19 mouse cellular contexts compared by ENCODE assay signal in the genomic region with DNA sequence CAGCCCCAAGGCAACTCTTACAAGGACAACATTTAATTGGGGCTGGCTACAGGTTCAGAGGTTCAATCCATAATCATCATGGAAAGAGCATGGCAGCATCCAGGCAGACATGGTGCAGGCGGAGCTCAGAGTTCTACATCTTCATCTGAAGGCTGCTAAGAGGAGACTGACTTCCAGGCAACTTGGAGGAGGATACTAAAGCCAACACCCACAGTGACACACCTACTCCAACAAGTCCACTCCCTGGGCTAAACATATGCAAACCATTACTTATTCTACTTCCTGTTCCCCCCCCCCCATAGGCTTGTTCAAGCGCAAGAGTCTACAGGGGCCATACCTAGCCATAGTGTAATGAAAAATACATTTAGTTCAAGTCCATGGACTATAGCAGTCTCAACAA.
"Had no signal": no experiment of that assay in that cellular context is flagged by ENCODE, and none has a peak within 500 bp of the region (broad histone marks: within the 10 kb centered on the region; RNA-seq: fewer than 3 reads in every experiment).

No protein-coding gene starts in this region.

- H3K27ac ChIP-seq: kidney, embryonic 15.5 days; left cerebral cortex, adult 2 months; limb, embryonic 12.5 days; limb, embryonic 15.5 days; neural tube, embryonic 13.5 days had no signal

- ATAC-seq: midbrain, embryonic 16.5 days had no signal

- H3K4me3 ChIP-seq: kidney, embryonic 15.5 days; left cerebral cortex, adult 2 months; limb, embryonic 12.5 days; limb, embryonic 15.5 days; myocyte; neural tube, embryonic 13.5 days had no signal

- H3K4me2 ChIP-seq: kidney, embryonic 15.5 days; limb, embryonic 12.5 days; limb, embryonic 15.5 days; neural tube, embryonic 13.5 days had no signal

- H3K9me3 ChIP-seq: kidney, embryonic 15.5 days; limb, embryonic 15.5 days; liver, embryonic 13.5 days; neural tube, embryonic 13.5 days had no signal

- H3K36me3 ChIP-seq: kidney, embryonic 15.5 days; limb, embryonic 12.5 days; limb, embryonic 15.5 days; liver, embryonic 13.5 days; neural tube, embryonic 13.5 days had no signal

- H3K9ac ChIP-seq: kidney, embryonic 15.5 days; limb, embryonic 12.5 days; limb, embryonic 15.5 days; liver, embryonic 13.5 days; neural tube, embryonic 13.5 days had no signal

- H3K4me1 ChIP-seq: kidney, embryonic 15.5 days; limb, embryonic 12.5 days; limb, embryonic 15.5 days; neural tube, embryonic 13.5 days had no signal

- DNase-seq: kidney, adult 8-10 months; kidney, postnatal 10 days; kidney, postnatal 36 days; layer of hippocampus, postnatal 36 days; lung, adult 2 months; lung, postnatal 14 days; lung, postnatal 4 days; right cerebral cortex, adult 18-20 months; right cerebral cortex, postnatal 14 days; right cerebral cortex, postnatal 4 days; thymus, postnatal 25 days had no signal

- H3K27me3 ChIP-seq: kidney, embryonic 15.5 days; limb, embryonic 12.5 days; limb, embryonic 15.5 days; liver, embryonic 13.5 days; neural tube, embryonic 13.5 days had no signal
